Mouse (Mus musculus) embryonic fibroblast, embryonic 13.5 days (primary cell): Measurements from ENCODE around the gene Gtf2i.

Experiments
- CTCF ChIP-seq: IDR thresholded peaks from 2 replicates; pipeline ENCODE4 v1.5.1; 2011; ENCODE audit warnings: mild to moderate bottlenecking, control low read depth, low read length, moderate library complexity, borderline replicate concordance; ENCODE audit not compliant: insufficient read depth
- POLR2A ChIP-seq: IDR thresholded peaks from 2 replicates; pipeline ENCODE4 v1.6.1; 2011; ENCODE audit warnings: low read depth, mild to moderate bottlenecking, control low read depth, low read length, moderate library complexity

GRCm38 (mm10) chr5:134228249-134228638 is 86.3 kb downstream of the Gtf2i start:
- TF ChIP-seq POLR2A, result no peak
- no peak for TF ChIP-seq CTCF
